Mouse (Mus musculus) intestine, embryonic 14.5 days (tissue): ENCODE measurements at regions not wholly inside any gene's neighbourhood (a gene's known extent, or its start where the extent isn't known, plus 50 kb on each side); places are given as distances from the start of the nearest gene placed in this dataset.

ENCODE experiments used
- ATAC-seq: fragments of 200-750 bp; cut with Nextera tagmentation; replicated peaks from 2 replicates; pipeline ENCODE4 v1.8.0; 2017; ENCODE audit warnings: low read depth, moderate number of reproducible peaks, moderate TSS enrichment, moderate library complexity; ENCODE audit not compliant: low FRiP score, low TSS enrichment
- DNase-seq: peaks from one replicate; pipeline ENCODE4 v3.0.0-alpha.2; 2018; ENCODE audit warnings: low spot score
- H3K27ac ChIP-seq: fragments of 300-500 bp; sonication (generic); 2 replicates; pipeline ENCODE4 v1.5.1; 2014; ENCODE audit warnings: low read depth, mild to moderate bottlenecking, control low read depth
- H3K27me3 ChIP-seq: fragments of 300-500 bp; sonication (generic); replicated peaks from 2 replicates; pipeline ENCODE4 v1.6.1; 2014; ENCODE audit warnings: low read length, control low read depth; ENCODE audit not compliant: control insufficient read depth, insufficient read depth
- H3K36me3 ChIP-seq: fragments of 300-500 bp; sonication (generic); 2 replicates; pipeline ENCODE4 v1.6.1; 2014; ENCODE audit warnings: low read length, control low read depth; ENCODE audit not compliant: control insufficient read depth, insufficient read depth
- H3K4me1 ChIP-seq: fragments of 300-500 bp; sonication (generic); replicated peaks from 2 replicates; pipeline ENCODE4 v1.6.1; 2014; ENCODE audit warnings: low read length, control low read depth, mixed read lengths; ENCODE audit not compliant: control insufficient read depth, insufficient read depth
- H3K4me2 ChIP-seq: fragments of 300-500 bp; sonication (generic); 2 replicates; pipeline ENCODE4 v1.6.1; 2014; ENCODE audit warnings: low read length
- H3K4me3 ChIP-seq: fragments of 300-500 bp; sonication (generic); 2 replicates; pipeline ENCODE4 v1.5.1; 2014; ENCODE audit warnings: low read depth, low read length, control low read depth, mixed read lengths
- H3K9ac ChIP-seq: fragments of 300-500 bp; sonication (generic); 2 replicates; pipeline ENCODE4 v1.6.1; 2014; ENCODE audit warnings: mild to moderate bottlenecking, low read length
- H3K9me3 ChIP-seq: fragments of 300-500 bp; sonication (generic); 2 replicates; pipeline ENCODE4 v1.6.1; 2016; ENCODE audit warnings: low read length, control low read depth; ENCODE audit not compliant: control insufficient read depth
- WGBS: fragments of 180-500 bp; shearing (Covaris S2); extraction: QIAGEN DNeasy Blood & Tissue Kit; methylation state at CpG from one replicate; pipeline ENCODE4 v1.1.7; 2014; 5-methylcytosine and 5-hydroxymethylcytosine counted together

- H3K4me2 ChIP-seq: no peak overlapping the region
- no peak overlapping the region for H3K9ac ChIP-seq
- H3K36me3 ChIP-seq: no peaks in the 10 kb centered on the region
- DNase-seq (no peak), ATAC-seq (no peak)
- no peaks in the 10 kb centered on the region for H3K9me3 ChIP-seq
- no peaks in the 10 kb centered on the region for H3K27me3 ChIP-seq
- no peaks in the 10 kb centered on the region for H3K4me1 ChIP-seq
- H3K4me3 ChIP-seq: no peak overlapping the region
- no peak overlapping the region for H3K27ac ChIP-seq
Measured at GRCm38 (mm10) chr4:53915326-53915725, 89.5 kb downstream of the Tmem38b start.

GRCm38 (mm10) chr4:53919188-53919587 lies 93.3 kb downstream of the Tmem38b start:
- Histone ChIP-seq H3K4me3 (no peak overlapping the region), H3K27me3 (no peaks in the 10 kb centered on the region), H3K27ac (no peak overlapping the region), H3K9me3 (no peaks in the 10 kb centered on the region), H3K4me2 (no peak overlapping the region), H3K4me1 (no peaks in the 10 kb centered on the region), H3K36me3 (no peaks in the 10 kb centered on the region), H3K9ac (no peak overlapping the region)
- ATAC-seq: no peak
- peak; percentile 68 for DNase-seq

DNA sequence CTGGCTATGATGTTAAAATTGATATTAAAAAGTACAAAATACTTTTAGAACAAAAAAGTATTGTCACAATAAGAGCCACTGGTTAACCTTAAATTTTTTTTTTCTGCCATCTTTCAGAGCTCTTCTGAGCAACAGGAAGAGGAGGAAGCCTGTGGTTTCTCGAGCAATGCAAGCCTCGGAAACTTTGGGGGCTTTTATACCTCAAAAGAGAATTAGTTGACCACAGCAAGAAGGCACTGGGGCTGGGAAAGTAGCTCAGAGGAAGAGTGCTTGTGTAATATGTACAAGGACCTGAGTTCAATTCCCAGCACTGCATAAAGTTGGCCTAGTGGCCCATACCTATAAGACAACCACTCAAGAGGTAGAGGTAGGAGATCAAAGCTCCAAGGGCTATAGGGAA lies 94.7 kb downstream of the Tmem38b start:
- DNase-seq (no peak), ATAC-seq (no peak)
- 76% methylated on average over 2 of the region's 2 CpGs for WGBS
- Histone ChIP-seq H3K4me1 (no peaks in the 10 kb centered on the region), H3K36me3 (no peaks in the 10 kb centered on the region), H3K9ac (no peak overlapping the region), H3K27me3 (no peaks in the 10 kb centered on the region), H3K9me3 (no peaks in the 10 kb centered on the region), H3K4me3 (no peak overlapping the region), H3K27ac (no peak overlapping the region), H3K4me2 (no peak overlapping the region)

GRCm38 (mm10) chr4:53931068-53931467 lies 105.2 kb downstream of the Tmem38b start:
- DNase-seq: no peak
- WGBS: 90% methylated on average over 3 of the region's 3 CpGs

GRCm38 (mm10) chr4:53931499-53931898 lies 105.7 kb downstream of the Tmem38b start:
- Histone ChIP-seq H3K4me2 (peak overlapping the region; percentile 47), H3K27ac (no peak overlapping the region), H3K27me3 (no peaks in the 10 kb centered on the region), H3K4me1 (no peaks in the 10 kb centered on the region), H3K4me3 (peak overlapping the region; percentile 17; the same call in 1 of the 2 replicates), H3K9ac (peak overlapping the region; percentile 37), H3K9me3 (no peaks in the 10 kb centered on the region), H3K36me3 (no peaks in the 10 kb centered on the region)
- ATAC-seq (peak; percentile 60; the same call in 1 of the 2 replicates), DNase-seq (peak; percentile 65)
- WGBS: 15% methylated on average over 10 of the region's 10 CpGs

More at GRCm38 (mm10) chr4:53931068-53931467, 105.2 kb downstream of the Tmem38b start:
- Histone ChIP-seq H3K4me3 (no peak overlapping the region), H3K4me1 (no peaks in the 10 kb centered on the region), H3K36me3 (no peaks in the 10 kb centered on the region), H3K27me3 (no peaks in the 10 kb centered on the region), H3K9me3 (no peaks in the 10 kb centered on the region), H3K27ac (no peak overlapping the region), H3K4me2 (no peak overlapping the region), H3K9ac (no peak overlapping the region)
- ATAC-seq: 0 out of 2 replicates have a peak, but pooled peaks have one; percentile 19

DNA sequence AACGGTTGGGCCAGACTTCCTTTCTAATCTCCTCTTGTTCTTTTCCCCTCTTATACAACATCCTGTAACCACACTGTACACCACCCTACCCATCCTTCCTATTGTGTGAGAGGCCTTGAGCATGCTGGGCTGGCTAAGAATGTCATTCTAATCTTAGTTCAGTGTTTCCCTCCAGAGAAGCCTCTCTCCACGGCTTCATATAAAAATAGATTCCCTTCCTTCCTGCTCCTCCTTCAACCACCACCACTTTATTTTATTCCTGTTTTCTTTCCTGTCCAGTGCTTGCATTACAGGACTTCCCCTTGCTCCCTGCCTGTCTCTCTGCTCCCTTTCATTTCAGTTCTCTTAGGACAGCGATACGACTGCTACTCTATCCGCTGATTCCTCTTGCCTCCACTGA lies 109.5 kb downstream of the Tmem38b start:
- Histone ChIP-seq H3K4me3 (no peak overlapping the region), H3K36me3 (no peaks in the 10 kb centered on the region), H3K4me2 (no peak overlapping the region), H3K27me3 (no peaks in the 10 kb centered on the region), H3K9ac (no peak overlapping the region), H3K27ac (no peak overlapping the region), H3K4me1 (no peaks in the 10 kb centered on the region), H3K9me3 (no peaks in the 10 kb centered on the region)
- ATAC-seq (no peak), DNase-seq (no peak)
- 71% methylated on average over 5 of the region's 5 CpGs for WGBS

GRCm38 (mm10) chr4:53948736-53949135 lies 122.9 kb downstream of the Tmem38b start:
- Histone ChIP-seq H3K4me1 (0 out of 2 replicates have a peak, but pooled peaks cover 3% of the 10 kb centered on the region), H3K4me3 (no peak overlapping the region), H3K9ac (no peak overlapping the region), H3K4me2 (no peak overlapping the region), H3K9me3 (no peaks in the 10 kb centered on the region), H3K27ac (no peak overlapping the region), H3K36me3 (no peaks in the 10 kb centered on the region), H3K27me3 (no peaks in the 10 kb centered on the region)
- WGBS: 90% methylated on average over 7 of the region's 7 CpGs
- ATAC-seq (no peak), DNase-seq (no peak)

GRCm38 (mm10) chr4:53949164-53949563 lies 123.3 kb downstream of the Tmem38b start:
- ATAC-seq (no peak), DNase-seq (no peak)
- H3K4me3 ChIP-seq: no peak overlapping the region
- H3K36me3 ChIP-seq: no peaks in the 10 kb centered on the region
- H3K27me3 ChIP-seq: no peaks in the 10 kb centered on the region
- no peak overlapping the region for H3K9ac ChIP-seq
- WGBS: 84% methylated on average over 3 of the region's 3 CpGs
- H3K9me3 ChIP-seq: no peaks in the 10 kb centered on the region
- H3K27ac ChIP-seq: no peak overlapping the region
- H3K4me1 ChIP-seq: 0 out of 2 replicates have a peak, but pooled peaks cover 3% of the 10 kb centered on the region
- no peak overlapping the region for H3K4me2 ChIP-seq

- ATAC-seq (no peak), DNase-seq (no peak)
- Histone ChIP-seq H3K4me2 (no peak overlapping the region), H3K4me1 (0 out of 2 replicates have a peak, but pooled peaks cover 3% of the 10 kb centered on the region), H3K27ac (no peak overlapping the region), H3K36me3 (no peaks in the 10 kb centered on the region), H3K4me3 (no peak overlapping the region), H3K9ac (no peak overlapping the region), H3K27me3 (no peaks in the 10 kb centered on the region), H3K9me3 (no peaks in the 10 kb centered on the region)
- WGBS: 71% methylated on average over 6 of the region's 6 CpGs
Measured at GRCm38 (mm10) chr4:53950496-53950895, 124.7 kb downstream of the Tmem38b start.
